ENCODE assay signal across 9 mouse cellular contexts in the genomic region with DNA sequence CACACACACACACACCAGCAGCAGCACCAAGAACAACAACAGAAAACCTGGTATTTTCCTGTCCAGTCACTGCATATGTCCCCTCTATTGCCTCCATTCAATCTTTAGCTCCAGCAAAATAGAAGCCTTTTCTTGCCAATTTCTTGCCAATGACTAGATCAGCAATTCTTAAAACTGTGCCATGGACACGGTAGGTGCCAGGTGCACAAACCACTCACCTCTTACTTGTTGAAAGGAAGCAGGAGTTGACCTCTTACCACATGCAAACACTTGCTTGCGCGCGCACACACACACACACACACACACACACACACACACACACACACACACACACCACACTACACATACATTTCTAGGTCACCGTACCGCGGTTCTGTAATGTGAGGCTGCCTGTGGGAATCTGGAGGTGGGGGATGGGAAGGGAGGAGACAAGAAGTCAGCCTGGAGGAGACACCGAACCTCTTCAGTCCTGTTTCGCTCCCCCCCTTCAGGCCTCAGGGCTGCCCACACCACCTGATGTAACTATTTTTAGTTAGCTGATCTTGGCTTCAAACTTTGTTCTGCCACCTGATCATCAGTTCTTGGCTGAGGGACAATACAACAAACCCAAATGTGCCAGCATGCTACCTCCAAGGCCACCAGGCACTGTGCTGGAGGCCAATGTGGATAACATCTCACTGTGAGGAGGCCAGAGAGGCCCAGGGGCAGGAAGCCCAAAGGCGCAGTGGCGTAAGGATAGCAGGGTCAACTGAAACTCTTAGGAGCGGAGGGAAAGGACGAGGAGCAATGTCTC. TPM values are rescaled to one million over a fixed set of nuclear protein-coding genes. Genes with fewer than 3 reads are reported as not detected.
DNase-seq lines count a peak whose midpoint lies in the region; ATAC-seq and TF ChIP-seq lines count a peak whose summit lies in the region.
"Had no signal": no experiment of that assay in that cellular context is flagged by ENCODE, and none has a peak within 500 bp of the region (broad histone marks: within the 10 kb centered on the region; RNA-seq: fewer than 3 reads in every experiment).

No protein-coding gene starts in this region.

- TF ChIP-seq EP300 in lung, postnatal 0 days (IDR thresholded peaks at IDR 0.05): no peak

- WGBS in lung, postnatal 0 days: 67% methylated on average over 13 of the region's 13 CpGs
- 66% methylated on average over 13 of the region's 13 CpGs for WGBS in heart, embryonic 12.5 days

- H3K9ac ChIP-seq in lung, postnatal 0 days (replicated peaks; ENCODE audit: low read depth): no peak overlapping the region
- H3K9ac ChIP-seq in heart, embryonic 12.5 days: no peak overlapping the region
- H3K9ac ChIP-seq: liver, postnatal 0 days; neural tube, embryonic 12.5 days had no signal

- peaks cover 2% of the 10 kb centered on the region; the same call in 1 of the 2 replicates for H3K4me1 ChIP-seq in lung, postnatal 0 days (ENCODE audit: insufficient read depth, low read depth, low read length)
- peaks cover 18% of the 10 kb centered on the region for H3K4me1 ChIP-seq in heart, embryonic 12.5 days (replicated peaks)

- no peaks in the 10 kb centered on the region for H3K27me3 ChIP-seq in lung, postnatal 0 days (replicated peaks; ENCODE audit: insufficient read depth, low read length)
- 0 out of 2 replicates have a peak, but pooled peaks cover 4% of the 10 kb centered on the region for H3K27me3 ChIP-seq in heart, embryonic 12.5 days (replicated peaks)
- H3K27me3 ChIP-seq: neural tube, embryonic 12.5 days had no signal

- no peak overlapping the region for H3K4me3 ChIP-seq in lung, postnatal 0 days (ENCODE audit: low read depth, low read length)
- H3K4me3 ChIP-seq in heart, embryonic 12.5 days: no peak overlapping the region
- H3K4me3 ChIP-seq: neural tube, embryonic 12.5 days had no signal

- no peaks in the 10 kb centered on the region for H3K36me3 ChIP-seq in lung, postnatal 0 days (ENCODE audit: insufficient read depth, low read length)
- peaks cover 23% of the 10 kb centered on the region for H3K36me3 ChIP-seq in heart, embryonic 12.5 days
- H3K36me3 ChIP-seq: neural tube, embryonic 12.5 days had no signal

- peak; percentile 21 to 35 for DNase-seq in lung, adult 18-20 months
- DNase-seq in lung, postnatal 0 days (ENCODE audit: low spot score): no peak
- DNase-seq in cerebellum, adult 11 months: peak; percentile 83
- DNase-seq in thymus, postnatal 14 days: peak; percentile 79
- no peak for DNase-seq in spleen, postnatal 10 days (ENCODE audit: low spot score in 2 of 2)
- DNase-seq: liver, postnatal 0 days had no signal

- H3K9me3 ChIP-seq in lung, postnatal 0 days (ENCODE audit: low read length): no peaks in the 10 kb centered on the region
- no peaks in the 10 kb centered on the region for H3K9me3 ChIP-seq in heart, embryonic 12.5 days (replicated peaks)
- H3K9me3 ChIP-seq: neural tube, embryonic 12.5 days had no signal

- TF ChIP-seq CTCF in lung, postnatal 0 days (IDR thresholded peaks at IDR 0.05): no peak

- no peak for ATAC-seq in lung, postnatal 0 days
- no peak for ATAC-seq in heart, embryonic 12.5 days (ENCODE audit: insufficient number of reproducible peaks, low FRiP score)
- no peak for ATAC-seq in erythroid progenitor cell, adult 5-6 weeks (replicated peaks; ENCODE audit: low FRiP score, poor library complexity, severe bottlenecking)
- ATAC-seq: liver, postnatal 0 days had no signal

- H3K4me2 ChIP-seq in lung, postnatal 0 days (replicated peaks; ENCODE audit: low read depth, low read length): no peak overlapping the region
- peak overlapping the region; percentile 20; the same call in 1 of the 2 replicates for H3K4me2 ChIP-seq in heart, embryonic 12.5 days
- H3K4me2 ChIP-seq: neural tube, embryonic 12.5 days had no signal

- H3K27ac ChIP-seq in lung, postnatal 0 days (ENCODE audit: low read length): no peak overlapping the region
- 0 out of 2 replicates have a peak overlapping the region, but pooled peaks have one; percentile 37 for H3K27ac ChIP-seq in heart, embryonic 12.5 days (ENCODE audit: poor library complexity, severe bottlenecking)
- H3K27ac ChIP-seq: neural tube, embryonic 12.5 days had no signal

RNA-seq across cellular contexts. Expression of a gene that starts 3.0 kb away (rescaled TPM):
- 2.5 and 3.9 TPM in 2 replicates for polyA plus RNA-seq in lung, postnatal 0 days (2015; fragmentation: Nextera tagmentation; extraction: Ambion mirVana)
- polyA plus RNA-seq in heart, embryonic 12.5 days (2016; fragmentation: Nextera tagmentation; extraction: Ambion mirVana): 1.7 TPM in 2 replicates
- total RNA-seq in erythroid progenitor cell, adult 5-6 weeks (2015; ENCODE audit: low replicate concordance): not detected in 2 replicates
- total RNA-seq in erythroid progenitor cell, adult 5-6 weeks (2017; ENCODE audit: low replicate concordance): 0.13 TPM in 1 of 2 replicates, not detected in the other

RNA-seq across cellular contexts. Expression of a gene that starts 41.8 kb away (rescaled TPM):
- 15.0 and 16.0 TPM in 2 replicates for polyA plus RNA-seq in lung, postnatal 0 days (2015; fragmentation: Nextera tagmentation; extraction: Ambion mirVana)
- 13.5 and 14.1 TPM in 2 replicates for polyA plus RNA-seq in heart, embryonic 12.5 days (2016; fragmentation: Nextera tagmentation; extraction: Ambion mirVana)
- 2.9 and 3.2 TPM in 2 replicates for total RNA-seq in erythroid progenitor cell, adult 5-6 weeks (2015; ENCODE audit: low replicate concordance)
- 3.3 and 3.6 TPM in 2 replicates for total RNA-seq in erythroid progenitor cell, adult 5-6 weeks (2017; ENCODE audit: low replicate concordance)

RNA-seq across cellular contexts. Expression of a gene that starts 46.5 kb away (rescaled TPM):
- 28.3 and 28.5 TPM in 2 replicates for polyA plus RNA-seq in lung, postnatal 0 days (2015; fragmentation: Nextera tagmentation; extraction: Ambion mirVana)
- polyA plus RNA-seq in heart, embryonic 12.5 days (2016; fragmentation: Nextera tagmentation; extraction: Ambion mirVana): 41.6 and 42.4 TPM in 2 replicates
- 4.3 and 22.2 TPM in 2 replicates for total RNA-seq in erythroid progenitor cell, adult 5-6 weeks (2015; ENCODE audit: low replicate concordance)
- total RNA-seq in erythroid progenitor cell, adult 5-6 weeks (2017; ENCODE audit: low replicate concordance): 2.6 and 4.7 TPM in 2 replicates

Comparison
In these comparisons a context has a peak if more than half of its experiments do, and no peak if none do; other contexts are left out.
1. DNase-seq: peak in lung, adult 18-20 months (2 of 2), cerebellum, adult 11 months (single experiment) and thymus, postnatal 14 days (single experiment); none in lung, postnatal 0 days (single experiment) and spleen, postnatal 10 days (0 of 2).